Mouse (Mus musculus) erythroblast, embryonic 14.5 days (primary cell): ENCODE data around the gene Lpin1.

ENCODE experiments used
- GATA1 ChIP-seq: IDR thresholded peaks from 2 replicates; pipeline ENCODE4 v1.6.1; 2012; ENCODE audit warnings: low read length, inconsistent platforms, mixed read lengths
- TAL1 ChIP-seq: IDR thresholded peaks from 3 replicates; pipeline ENCODE4 v1.6.1; 2012; ENCODE audit warnings: low read length, inconsistent platforms, mixed read lengths

- TF ChIP-seq TAL1 (no peak), GATA1 (no peak)
These were observed 106.5 kb downstream of the Lpin1 start for GRCm38 (mm10) chr12:16504244-16504643.
